Mouse (Mus musculus): ENCODE results near the gene Parp6. TPM values are rescaled to one million over a fixed set of nuclear protein-coding genes. Genes with fewer than 3 reads are reported as not detected.

Parp6 gene
- total RNA-seq (2014; rRNA removed) (11.2 and 13.7 TPM in 2 replicates), polyA plus RNA-seq (2012; rRNA removed) (7.9 and 8.9 TPM in 2 replicates)

- Histone ChIP-seq H3K27ac (replicated peaks; ENCODE audit: insufficient read depth, low read depth, low read length) (peak within 1 kb of the TSS; percentile 32), H3K36me3 (ENCODE audit: control insufficient read depth, insufficient read depth, low read length) (no peaks in the 10 kb centered on the region), H3K4me3 (ENCODE audit: insufficient read depth, low read depth, low read length) (peak within 1 kb of the TSS; percentile 82), H3K9ac (ENCODE audit: low read depth, low read length) (peak within 1 kb of the TSS; percentile 77), H3K27me3 (ENCODE audit: control insufficient read depth, insufficient read depth, low read length) (no peaks in the 10 kb centered on the region), H3K79me2 (ENCODE audit: control insufficient read depth, insufficient read depth, low read length) (no peaks in the 10 kb centered on the region), H3K4me1 (ENCODE audit: control insufficient read depth, insufficient read depth, low read length) (no peaks in the 10 kb centered on the region)
- 2% methylated on average over 36 of the region's 36 CpGs for WGBS
- peak; percentile 92 for DNase-seq (ENCODE audit: extremely low read depth, low read depth, low spot score)
- TF ChIP-seq CTCF (IDR thresholded peaks at IDR 0.05; ENCODE audit: low read depth, low read length) (no peak), POLR2A (IDR thresholded peaks at IDR 0.05; ENCODE audit: extremely low read depth, insufficient read depth, low read length) (peak; percentile 70)
These were observed at the start of gene Parp6 for GRCm38 (mm10) chr9:59616622-59617306. Parp6 (plus strand) TSS chr9:59617284.

GRCm38 (mm10) chr9:59571852-59572251, 45.2 kb upstream of the Parp6 start:
- TF ChIP-seq CTCF (IDR thresholded peaks at IDR 0.05; ENCODE audit: low read depth, low read length) = no peak
- TF ChIP-seq POLR2A (IDR thresholded peaks at IDR 0.05; ENCODE audit: extremely low read depth, insufficient read depth, low read length) = no peak
- 67% methylated on average over 2 of the region's 2 CpGs for WGBS
- H3K36me3 ChIP-seq (ENCODE audit: control insufficient read depth, insufficient read depth, low read length) = no peaks in the 10 kb centered on the region
- no peaks in the 10 kb centered on the region for H3K4me1 ChIP-seq (ENCODE audit: control insufficient read depth, insufficient read depth, low read length)
- H3K79me2 ChIP-seq (ENCODE audit: control insufficient read depth, insufficient read depth, low read length) = no peaks in the 10 kb centered on the region
- H3K27ac ChIP-seq (replicated peaks; ENCODE audit: insufficient read depth, low read depth, low read length) = no peak overlapping the region
- no peak for DNase-seq (ENCODE audit: extremely low read depth, low read depth, low spot score)
- H3K9ac ChIP-seq (ENCODE audit: low read depth, low read length) = no peak overlapping the region
- H3K4me3 ChIP-seq (ENCODE audit: insufficient read depth, low read depth, low read length) = no peak overlapping the region
- peaks cover 10% of the 10 kb centered on the region; the same call in 1 of the 2 replicates for H3K27me3 ChIP-seq (ENCODE audit: control insufficient read depth, insufficient read depth, low read length)

GRCm38 (mm10) chr9:59577401-59577800, 39.7 kb upstream of the Parp6 start:
- H3K27me3 ChIP-seq (ENCODE audit: control insufficient read depth, insufficient read depth, low read length) = peaks cover 26% of the 10 kb centered on the region
- 15% methylated on average over 13 of the region's 13 CpGs for WGBS
- no peak for DNase-seq (ENCODE audit: extremely low read depth, low read depth, low spot score)
- H3K9ac ChIP-seq (ENCODE audit: low read depth, low read length) = no peak overlapping the region
- no peak overlapping the region for H3K27ac ChIP-seq (replicated peaks; ENCODE audit: insufficient read depth, low read depth, low read length)
- H3K36me3 ChIP-seq (ENCODE audit: control insufficient read depth, insufficient read depth, low read length) = no peaks in the 10 kb centered on the region
- no peak overlapping the region for H3K4me3 ChIP-seq (ENCODE audit: insufficient read depth, low read depth, low read length)
- no peaks in the 10 kb centered on the region; the same call in 1 of the 2 replicates for H3K4me1 ChIP-seq (ENCODE audit: control insufficient read depth, insufficient read depth, low read length)
- H3K79me2 ChIP-seq (ENCODE audit: control insufficient read depth, insufficient read depth, low read length) = no peaks in the 10 kb centered on the region
- TF ChIP-seq POLR2A (IDR thresholded peaks at IDR 0.05; ENCODE audit: extremely low read depth, insufficient read depth, low read length) (no peak), CTCF (IDR thresholded peaks at IDR 0.05; ENCODE audit: low read depth, low read length) (no peak)

- H3K27me3 ChIP-seq (ENCODE audit: control insufficient read depth, insufficient read depth, low read length) = peaks cover 26% of the 10 kb centered on the region
- TF ChIP-seq CTCF (IDR thresholded peaks at IDR 0.05; ENCODE audit: low read depth, low read length) (no peak), POLR2A (IDR thresholded peaks at IDR 0.05; ENCODE audit: extremely low read depth, insufficient read depth, low read length) (no peak)
- WGBS = 3% methylated on average over 58 of the region's 61 CpGs
- DNase-seq (ENCODE audit: extremely low read depth, low read depth, low spot score) = peak; percentile 21
- H3K27ac ChIP-seq (replicated peaks; ENCODE audit: insufficient read depth, low read depth, low read length) = no peak within 1 kb of the TSS
- H3K9ac ChIP-seq (ENCODE audit: low read depth, low read length) = no peak within 1 kb of the TSS
- H3K36me3 ChIP-seq (ENCODE audit: control insufficient read depth, insufficient read depth, low read length) = no peaks in the 10 kb centered on the region
- peak within 1 kb of the TSS; percentile 35; the same call in 1 of the 2 replicates for H3K4me3 ChIP-seq (ENCODE audit: insufficient read depth, low read depth, low read length)
- H3K79me2 ChIP-seq (ENCODE audit: control insufficient read depth, insufficient read depth, low read length) = no peaks in the 10 kb centered on the region
- H3K4me1 ChIP-seq (ENCODE audit: control insufficient read depth, insufficient read depth, low read length) = no peaks in the 10 kb centered on the region; the same call in 1 of the 2 replicates
These were observed 39.1 kb upstream of the Parp6 start, which contains the start of gene Celf6 for GRCm38 (mm10) chr9:59577844-59578504. Celf6 (plus strand) TSS chr9:59577917.

GRCm38 (mm10) chr9:59578505-59578867, 38.6 kb upstream of the Parp6 start:
- DNase-seq (ENCODE audit: extremely low read depth, low read depth, low spot score) = no peak
- 3% methylated on average over 20 of the region's 20 CpGs for WGBS
- Histone ChIP-seq H3K27ac (replicated peaks; ENCODE audit: insufficient read depth, low read depth, low read length) (no peak overlapping the region), H3K79me2 (ENCODE audit: control insufficient read depth, insufficient read depth, low read length) (no peaks in the 10 kb centered on the region), H3K27me3 (ENCODE audit: control insufficient read depth, insufficient read depth, low read length) (peaks cover 26% of the 10 kb centered on the region), H3K9ac (ENCODE audit: low read depth, low read length) (no peak overlapping the region), H3K36me3 (ENCODE audit: control insufficient read depth, insufficient read depth, low read length) (no peaks in the 10 kb centered on the region), H3K4me1 (ENCODE audit: control insufficient read depth, insufficient read depth, low read length) (no peaks in the 10 kb centered on the region; the same call in 1 of the 2 replicates), H3K4me3 (ENCODE audit: insufficient read depth, low read depth, low read length) (no peak overlapping the region; the same call in 1 of the 2 replicates)
- TF ChIP-seq POLR2A (IDR thresholded peaks at IDR 0.05; ENCODE audit: extremely low read depth, insufficient read depth, low read length) = no peak

Data from liver, adult 2 months (tissue).